Mouse (Mus musculus): ENCODE results near the gene Zdhhc20.

DNA sequence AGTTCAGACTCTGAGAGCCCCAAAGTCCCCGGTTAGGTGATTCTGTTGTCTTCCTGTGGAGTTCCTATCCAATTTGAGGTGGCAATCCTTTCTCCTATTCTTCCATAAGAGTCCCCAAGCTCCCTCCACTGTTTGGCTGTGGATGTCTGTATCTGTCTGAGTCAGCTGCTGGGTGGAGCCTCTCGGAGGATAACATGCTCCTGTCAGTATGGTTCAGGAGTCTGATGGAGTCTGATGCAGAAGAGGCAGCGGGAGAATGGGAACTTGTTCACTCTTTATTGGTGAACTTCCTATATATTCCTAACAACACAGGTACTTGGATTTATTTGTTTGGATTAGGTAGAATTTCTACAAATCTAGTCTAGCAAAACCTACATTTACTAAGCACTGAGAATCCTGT is 45.5 kb downstream of the Zdhhc20 start:
- TF ChIP-seq CTCF (IDR thresholded peaks at IDR 0.05) (no peak), POLR2A (IDR thresholded peaks at IDR 0.05; ENCODE audit: insufficient read depth, low read depth, low read length) (no peak)

Measured in heart, adult 2 months (tissue).